31 mouse cellular contexts compared by ENCODE assay signal in the genomic region with DNA sequence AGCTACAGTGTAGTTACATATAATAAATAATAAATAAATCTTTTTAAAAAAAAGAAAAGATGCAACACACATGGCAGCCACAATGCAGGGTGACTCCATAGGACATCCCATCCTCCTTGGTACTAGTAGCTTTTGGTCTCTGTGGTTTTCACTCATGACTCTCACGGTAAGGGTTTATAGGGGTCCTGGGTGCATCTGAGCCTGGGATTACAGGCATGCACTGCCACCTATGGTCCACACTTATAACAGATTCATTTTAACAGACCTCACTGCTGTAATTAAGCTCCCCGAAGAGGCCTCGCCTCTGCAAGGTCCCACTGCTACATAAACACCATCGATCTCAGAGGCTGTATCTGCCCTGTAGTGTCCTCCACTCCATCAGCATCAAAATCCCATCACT. TPM values are rescaled to one million over a fixed set of nuclear protein-coding genes. Genes with fewer than 3 reads are reported as not detected.
A peak's percentile ranks its signal among the peaks of the same experiment; 100 is the strongest.
DNase-seq lines count a peak whose midpoint lies in the region; ATAC-seq and TF ChIP-seq lines count a peak whose summit lies in the region.
"Had no signal": no experiment of that assay in that cellular context is flagged by ENCODE, and none has a peak within 500 bp of the region (broad histone marks: within the 10 kb centered on the region; RNA-seq: fewer than 3 reads in every experiment).

No protein-coding gene starts in this region.

- H3K27me3 ChIP-seq in midbrain, embryonic 11.5 days (ENCODE audit: control insufficient read depth, insufficient read depth, low read length) = no peaks in the 10 kb centered on the region
- H3K27me3 ChIP-seq in midbrain, embryonic 16.5 days (ENCODE audit: control insufficient read depth, insufficient read depth, low read depth, low read length) = no peaks in the 10 kb centered on the region
- no peaks in the 10 kb centered on the region for H3K27me3 ChIP-seq in liver, postnatal 0 days (ENCODE audit: insufficient read depth, low read length)
- no peaks in the 10 kb centered on the region for H3K27me3 ChIP-seq in neural tube, embryonic 15.5 days (replicated peaks)
- H3K27me3 ChIP-seq: embryonic facial prominence, embryonic 13.5 days; forebrain, embryonic 12.5 days; heart, embryonic 15.5 days; hindbrain, embryonic 13.5 days; limb, embryonic 13.5 days; liver, embryonic 12.5 days; megakaryocyte, embryonic 14.5 days; neural tube, embryonic 13.5 days; Patski had no signal

- no peaks in the 10 kb centered on the region for H3K9me3 ChIP-seq in midbrain, embryonic 11.5 days (ENCODE audit: control insufficient read depth, low read length)
- no peaks in the 10 kb centered on the region for H3K9me3 ChIP-seq in midbrain, embryonic 16.5 days (replicated peaks; ENCODE audit: control insufficient read depth, low read length, poor library complexity, severe bottlenecking)
- no peaks in the 10 kb centered on the region for H3K9me3 ChIP-seq in liver, postnatal 0 days (ENCODE audit: low read length)
- no peaks in the 10 kb centered on the region for H3K9me3 ChIP-seq in neural tube, embryonic 15.5 days (replicated peaks)
- H3K9me3 ChIP-seq: embryonic facial prominence, embryonic 13.5 days; forebrain, embryonic 12.5 days; G1E; heart, embryonic 15.5 days; hindbrain, embryonic 13.5 days; limb, embryonic 13.5 days; liver, embryonic 12.5 days; megakaryocyte, embryonic 14.5 days; neural tube, embryonic 13.5 days had no signal

- WGBS in midbrain, embryonic 11.5 days = 82% methylated on average over 4 of the region's 4 CpGs
- 79% methylated on average over 4 of the region's 4 CpGs for WGBS in midbrain, embryonic 16.5 days
- WGBS in liver, postnatal 0 days (ENCODE audit: insufficient replicate concordance) = 71% methylated on average over 4 of the region's 4 CpGs
- WGBS in neural tube, embryonic 15.5 days = 76% methylated on average over 4 of the region's 4 CpGs

- no peak overlapping the region for H3K4me3 ChIP-seq in midbrain, embryonic 11.5 days (ENCODE audit: low read depth, low read length)
- no peak overlapping the region for H3K4me3 ChIP-seq in midbrain, embryonic 16.5 days (ENCODE audit: low read depth, low read length)
- H3K4me3 ChIP-seq in liver, postnatal 0 days (ENCODE audit: low read depth, low read length) = no peak overlapping the region
- H3K4me3 ChIP-seq in neural tube, embryonic 15.5 days (replicated peaks) = no peak overlapping the region
- H3K4me3 ChIP-seq: embryonic facial prominence, embryonic 13.5 days; erythroblast, embryonic 14.5 days; forebrain, embryonic 12.5 days; heart, embryonic 15.5 days; hindbrain, embryonic 13.5 days; limb, embryonic 13.5 days; liver, embryonic 12.5 days; megakaryocyte, embryonic 14.5 days; neural tube, embryonic 13.5 days had no signal

- H3K4me2 ChIP-seq in midbrain, embryonic 11.5 days = no peak overlapping the region
- H3K4me2 ChIP-seq in midbrain, embryonic 16.5 days (ENCODE audit: low read length) = no peak overlapping the region
- H3K4me2 ChIP-seq in liver, postnatal 0 days (ENCODE audit: low read depth, low read length) = no peak overlapping the region
- H3K4me2 ChIP-seq in neural tube, embryonic 15.5 days = no peak overlapping the region
- H3K4me2 ChIP-seq: embryonic facial prominence, embryonic 13.5 days; forebrain, embryonic 12.5 days; heart, embryonic 15.5 days; hindbrain, embryonic 13.5 days; limb, embryonic 13.5 days; liver, embryonic 12.5 days; neural tube, embryonic 13.5 days had no signal

- no peak for TF ChIP-seq CTCF in liver, postnatal 0 days (IDR thresholded peaks at IDR 0.05; ENCODE audit: low read depth)

- H3K36me3 ChIP-seq in midbrain, embryonic 11.5 days (ENCODE audit: control insufficient read depth, insufficient read depth, low read length) = no peaks in the 10 kb centered on the region
- no peaks in the 10 kb centered on the region for H3K36me3 ChIP-seq in midbrain, embryonic 16.5 days (ENCODE audit: control insufficient read depth, insufficient read depth, low read length)
- peaks cover 6% of the 10 kb centered on the region; the same call in 1 of the 2 replicates for H3K36me3 ChIP-seq in liver, postnatal 0 days (replicated peaks; ENCODE audit: insufficient read depth, low read length)
- no peaks in the 10 kb centered on the region for H3K36me3 ChIP-seq in neural tube, embryonic 15.5 days
- H3K36me3 ChIP-seq: embryonic facial prominence, embryonic 13.5 days; forebrain, embryonic 12.5 days; heart, embryonic 15.5 days; hindbrain, embryonic 13.5 days; limb, embryonic 13.5 days; liver, embryonic 12.5 days; neural tube, embryonic 13.5 days had no signal

- no peak for ATAC-seq in midbrain, embryonic 11.5 days (ENCODE audit: low FRiP score)
- no peak for ATAC-seq in midbrain, embryonic 16.5 days
- peak; percentile 26; the same call in 1 of the 2 replicates for ATAC-seq in megakaryocyte progenitor cell, adult 5-6 weeks (replicated peaks; ENCODE audit: poor library complexity)
- no peak for ATAC-seq in liver, postnatal 0 days
- no peak for ATAC-seq in neural tube, embryonic 15.5 days (ENCODE audit: low FRiP score)
- ATAC-seq: CD4-positive, CD25-positive, alpha-beta regulatory T cell, adult 4 months; liver, embryonic 12.5 days; Patski had no signal

- no peaks in the 10 kb centered on the region for H3K4me1 ChIP-seq in midbrain, embryonic 11.5 days (ENCODE audit: control insufficient read depth, insufficient read depth, low read length)
- H3K4me1 ChIP-seq in midbrain, embryonic 16.5 days (ENCODE audit: control insufficient read depth, insufficient read depth, low read length) = no peaks in the 10 kb centered on the region
- no peaks in the 10 kb centered on the region for H3K4me1 ChIP-seq in liver, postnatal 0 days (ENCODE audit: insufficient read depth)
- no peaks in the 10 kb centered on the region for H3K4me1 ChIP-seq in neural tube, embryonic 15.5 days
- H3K4me1 ChIP-seq: embryonic facial prominence, embryonic 13.5 days; forebrain, embryonic 12.5 days; hindbrain, embryonic 13.5 days; limb, embryonic 13.5 days; liver, embryonic 12.5 days; neural tube, embryonic 13.5 days had no signal

- DNase-seq in embryo, embryonic 10.5 days (ENCODE audit: low spot score) = peak; percentile 16
- no peak for DNase-seq in embryo, embryonic 10 days (ENCODE audit: low spot score)
- DNase-seq in midbrain, embryonic 11.5 days (ENCODE audit: low spot score, missing footprints) = peak; percentile 51
- peak; percentile 39 for DNase-seq in thymus, postnatal 4 days
- DNase-seq in liver, postnatal 0 days = no peak
- DNase-seq: cerebellum, adult 8-10 months; embryo, embryonic 11 days; gastrocnemius, postnatal 36 days; heart, postnatal 36 days; kidney, postnatal 14 days; layer of hippocampus, postnatal 36 days; lung, adult 2 months; lung, postnatal 14 days; midbrain, embryonic 14.5 days; right cerebral cortex, adult 18-20 months; right cerebral cortex, postnatal 4 days had no signal

- no peak overlapping the region for H3K9ac ChIP-seq in midbrain, embryonic 11.5 days (ENCODE audit: low read length)
- H3K9ac ChIP-seq in midbrain, embryonic 16.5 days (ENCODE audit: low read depth, low read length) = no peak overlapping the region
- H3K9ac ChIP-seq in liver, postnatal 0 days (replicated peaks) = no peak overlapping the region
- no peak overlapping the region for H3K9ac ChIP-seq in neural tube, embryonic 15.5 days (replicated peaks)
- H3K9ac ChIP-seq: embryonic facial prominence, embryonic 13.5 days; forebrain, embryonic 12.5 days; heart, embryonic 15.5 days; hindbrain, embryonic 13.5 days; limb, embryonic 13.5 days; liver, embryonic 12.5 days; neural tube, embryonic 13.5 days had no signal

- no peak overlapping the region for H3K27ac ChIP-seq in midbrain, embryonic 11.5 days (ENCODE audit: low read depth, low read length)
- H3K27ac ChIP-seq in midbrain, embryonic 16.5 days (ENCODE audit: low read length) = no peak overlapping the region
- no peak overlapping the region for H3K27ac ChIP-seq in liver, postnatal 0 days (ENCODE audit: low read depth)
- H3K27ac ChIP-seq in neural tube, embryonic 15.5 days (replicated peaks) = no peak overlapping the region
- H3K27ac ChIP-seq: embryonic facial prominence, embryonic 13.5 days; forebrain, embryonic 12.5 days; heart, embryonic 15.5 days; hindbrain, embryonic 13.5 days; limb, embryonic 13.5 days; liver, embryonic 12.5 days; neural tube, embryonic 13.5 days had no signal

- TF ChIP-seq EP300 in liver, postnatal 0 days (IDR thresholded peaks at IDR 0.05; ENCODE audit: low read depth) = no peak

RNA-seq across cellular contexts. Expression of gene Txk, which starts 32.9 kb away (rescaled TPM):
- not detected in 2 replicates for polyA plus RNA-seq in midbrain, embryonic 11.5 days (2014; fragmentation: Nextera tagmentation; extraction: Ambion mirVana)
- polyA plus RNA-seq in midbrain, embryonic 16.5 days (2015; fragmentation: Nextera tagmentation; extraction: Ambion mirVana) = 0.19 TPM in 1 of 2 replicates, not detected in the other
- total RNA-seq in megakaryocyte progenitor cell, adult 5-6 weeks (2015) = 0.57 and 1.2 TPM in 2 replicates
- 0.08 and 0.41 TPM in 2 replicates for total RNA-seq in megakaryocyte progenitor cell, adult 5-6 weeks (2017)
- 0.27 and 0.32 TPM in 2 replicates for polyA plus RNA-seq in liver, postnatal 0 days (2015; fragmentation: Nextera tagmentation; extraction: Ambion mirVana)
- polyA plus RNA-seq in neural tube, embryonic 15.5 days (2015; fragmentation: Nextera tagmentation; extraction: Ambion mirVana) = 0.13 and 2.5 TPM in 2 replicates
- polyA plus RNA-seq: erythroblast, embryonic 14.5 days; forebrain, embryonic 12.5 days; G1E had no signal

Comparison
In these comparisons a context has a peak if more than half of its experiments do, and no peak if none do; other contexts are left out.
1. DNase-seq: peak in embryo, embryonic 10.5 days (single experiment), midbrain, embryonic 11.5 days (single experiment) and thymus, postnatal 4 days (single experiment); none in embryo, embryonic 10 days (single experiment) and liver, postnatal 0 days (single experiment).